In the genomic region with DNA sequence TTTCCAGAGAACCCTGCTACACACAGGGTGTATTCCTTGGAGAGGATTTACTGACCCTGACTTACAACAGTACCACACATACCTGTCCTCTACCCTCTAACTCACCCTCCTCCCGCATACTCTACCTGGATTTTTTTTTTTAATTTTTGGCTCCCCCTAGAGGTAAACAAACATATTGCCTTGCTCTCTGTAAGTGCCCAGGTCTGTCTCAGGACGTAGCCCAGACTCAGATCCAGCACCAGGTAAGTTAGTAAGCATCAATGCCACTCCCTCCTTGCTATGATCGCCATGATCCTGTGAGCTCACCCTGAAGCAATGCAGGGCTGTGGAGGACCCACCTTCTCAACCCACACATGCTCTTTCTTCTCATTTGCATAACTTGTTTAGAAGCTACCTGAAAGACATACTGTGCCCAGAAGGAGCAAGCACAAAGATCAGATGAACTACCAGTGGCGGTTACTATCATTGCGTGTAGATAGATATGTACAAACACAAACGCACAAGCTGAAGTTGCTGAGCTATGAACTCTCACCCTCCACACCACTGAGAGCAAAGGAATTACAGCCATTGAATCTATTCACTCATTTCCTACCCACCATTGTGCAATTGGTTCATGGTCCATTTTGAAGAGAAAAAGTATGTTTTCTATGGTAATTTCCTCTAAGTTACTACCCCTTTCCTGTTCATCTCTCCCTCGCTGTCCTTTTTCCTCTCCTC, we compare ENCODE assay signal across 11 mouse cellular contexts. TPM values are rescaled to one million over a fixed set of nuclear protein-coding genes. Genes with fewer than 3 reads are reported as not detected.
DNase-seq lines count a peak whose midpoint lies in the region; ATAC-seq and TF ChIP-seq lines count a peak whose summit lies in the region.
"Had no signal": no experiment of that assay in that cellular context is flagged by ENCODE, and none has a peak within 500 bp of the region (broad histone marks: within the 10 kb centered on the region; RNA-seq: fewer than 3 reads in every experiment).

No protein-coding gene starts in this region.

- no peak overlapping the region for H3K4me3 ChIP-seq in kidney, postnatal 0 days (replicated peaks; ENCODE audit: low read depth, low read length)
- no peak overlapping the region for H3K4me3 ChIP-seq in kidney, embryonic 16.5 days (ENCODE audit: low read length)
- H3K4me3 ChIP-seq: embryonic facial prominence, embryonic 13.5 days; midbrain, embryonic 10.5 days had no signal

- no peak for TF ChIP-seq POLR2A in brain, embryonic 14.5 days (IDR thresholded peaks at IDR 0.05; ENCODE audit: borderline replicate concordance, extremely low read depth, insufficient read depth, insufficient read length, poor library complexity, severe bottlenecking)

- H3K27me3 ChIP-seq in kidney, postnatal 0 days (ENCODE audit: insufficient read depth, low read length), result no peaks in the 10 kb centered on the region
- no peaks in the 10 kb centered on the region for H3K27me3 ChIP-seq in kidney, embryonic 16.5 days (ENCODE audit: insufficient read depth, low read length)
- H3K27me3 ChIP-seq: embryonic facial prominence, embryonic 13.5 days had no signal

- H3K36me3 ChIP-seq in kidney, postnatal 0 days (ENCODE audit: insufficient read depth, low read length), result no peaks in the 10 kb centered on the region
- no peaks in the 10 kb centered on the region for H3K36me3 ChIP-seq in kidney, embryonic 16.5 days (ENCODE audit: insufficient read depth, low read length)
- H3K36me3 ChIP-seq: embryonic facial prominence, embryonic 13.5 days had no signal

- no peak; the same call in 1 of the 2 replicates for ATAC-seq in kidney, postnatal 0 days (replicated peaks; ENCODE audit: low FRiP score, low read depth)
- ATAC-seq in CD4-positive, CD25-positive, alpha-beta regulatory T cell, adult 4 months, result peak; percentile 49
- peak; percentile 45 for ATAC-seq in megakaryocyte, adult 5-6 weeks (ENCODE audit: poor library complexity, severe bottlenecking)
- ATAC-seq in kidney, embryonic 16.5 days (ENCODE audit: low FRiP score, low TSS enrichment), result no peak

- peak; percentile 41 for TF ChIP-seq CTCF in kidney, postnatal 0 days (IDR thresholded peaks at IDR 0.05; ENCODE audit: low read depth)
- TF ChIP-seq CTCF in brain, embryonic 14.5 days (IDR thresholded peaks at IDR 0.05; ENCODE audit: borderline replicate concordance, extremely low read depth, insufficient read depth, insufficient read length), result peak; percentile 25; the same call in 1 of the 2 replicates

- H3K9me3 ChIP-seq in kidney, postnatal 0 days (replicated peaks; ENCODE audit: low read length), result no peaks in the 10 kb centered on the region
- H3K9me3 ChIP-seq in kidney, embryonic 16.5 days (ENCODE audit: low read length), result no peaks in the 10 kb centered on the region
- H3K9me3 ChIP-seq: embryonic facial prominence, embryonic 13.5 days; midbrain, embryonic 10.5 days had no signal

- WGBS in kidney, postnatal 0 days, result 68% methylated on average over 7 of the region's 7 CpGs
- 71% methylated on average over 7 of the region's 7 CpGs for WGBS in kidney, embryonic 16.5 days

- no peak overlapping the region for H3K9ac ChIP-seq in kidney, postnatal 0 days (ENCODE audit: low read depth, low read length)
- no peak overlapping the region for H3K9ac ChIP-seq in kidney, embryonic 16.5 days (replicated peaks; ENCODE audit: low read length)
- H3K9ac ChIP-seq: embryonic facial prominence, embryonic 13.5 days had no signal

- H3K27ac ChIP-seq in kidney, postnatal 0 days, result no peak overlapping the region
- H3K27ac ChIP-seq in kidney, embryonic 16.5 days (ENCODE audit: low read length), result no peak overlapping the region
- H3K27ac ChIP-seq: midbrain, embryonic 10.5 days had no signal

- no peak overlapping the region for H3K4me2 ChIP-seq in kidney, postnatal 0 days (ENCODE audit: low read length)
- no peak overlapping the region for H3K4me2 ChIP-seq in kidney, embryonic 16.5 days (replicated peaks; ENCODE audit: low read depth, low read length)

- no peak for DNase-seq in kidney, postnatal 0 days (ENCODE audit: low spot score)
- no peak for DNase-seq in kidney, postnatal 10 days
- DNase-seq in brain, embryonic 14.5 days (ENCODE audit: low read depth), result no peak
- no peak for DNase-seq in Muller cell, postnatal 12 days (ENCODE audit: inconsistent ontology term)
- DNase-seq in kidney, adult 9 months, result no peak
- DNase-seq: thymus, adult 18-20 months had no signal

- no peaks in the 10 kb centered on the region for H3K4me1 ChIP-seq in kidney, postnatal 0 days (replicated peaks; ENCODE audit: insufficient read depth, low read length)
- no peaks in the 10 kb centered on the region for H3K4me1 ChIP-seq in kidney, embryonic 16.5 days (ENCODE audit: insufficient read depth, low read length)
- H3K4me1 ChIP-seq: midbrain, embryonic 10.5 days had no signal

RNA-seq across cellular contexts. Expression of a gene that starts 39.7 kb away (rescaled TPM):
- polyA plus RNA-seq in kidney, postnatal 0 days (2015; fragmentation: Nextera tagmentation; extraction: Ambion mirVana), result 34.4 and 40.0 TPM in 2 replicates
- polyA plus RNA-seq in CD4-positive, CD25-positive, alpha-beta regulatory T cell, adult 4 months (2017; shearing (Covaris generic)), result 100 to 1,000 TPM; 133 to 159 TPM
- 14.9 and 15.1 TPM in 2 replicates for polyA plus RNA-seq in brain, embryonic 14.5 days (2012; rRNA removed)
- 163 and 177 TPM in 2 replicates for total RNA-seq in megakaryocyte, adult 5-6 weeks (2015)
- total RNA-seq in megakaryocyte, adult 5-6 weeks (2017), result 87.9 and 88.3 TPM in 2 replicates
- 37.9 and 39.5 TPM in 2 replicates for polyA plus RNA-seq in kidney, embryonic 16.5 days (2015; fragmentation: Nextera tagmentation; extraction: Ambion mirVana)

RNA-seq across cellular contexts. Expression of a gene that starts 44.9 kb away (rescaled TPM):
- polyA plus RNA-seq in kidney, postnatal 0 days (2015; fragmentation: Nextera tagmentation; extraction: Ambion mirVana), result not detected in 2 replicates
- polyA plus RNA-seq in CD4-positive, CD25-positive, alpha-beta regulatory T cell, adult 4 months (2017; shearing (Covaris generic)), result not detected
- polyA plus RNA-seq in brain, embryonic 14.5 days (2012; rRNA removed), result not detected in 2 replicates
- not detected in 2 replicates for total RNA-seq in megakaryocyte, adult 5-6 weeks (2015)
- not detected in 2 replicates for total RNA-seq in megakaryocyte, adult 5-6 weeks (2017)
- polyA plus RNA-seq in kidney, embryonic 16.5 days (2015; fragmentation: Nextera tagmentation; extraction: Ambion mirVana), result 0.32 TPM in 1 of 2 replicates, not detected in the other
- polyA plus RNA-seq: embryonic facial prominence, embryonic 13.5 days; midbrain, embryonic 10.5 days had no signal

Comparison
In these comparisons a context has a peak if more than half of its experiments do, and no peak if none do; other contexts are left out.
1. ATAC-seq: peak in CD4-positive, CD25-positive, alpha-beta regulatory T cell, adult 4 months (single experiment) and megakaryocyte, adult 5-6 weeks (single experiment); none in kidney, postnatal 0 days (single experiment) and kidney, embryonic 16.5 days (single experiment).